Mouse (Mus musculus) inflammation-experienced regulatory T-cells, adult 6 months (primary cell): ENCODE data around the gene Pelp1. TPM values are rescaled to one million over a fixed set of nuclear protein-coding genes. Genes with fewer than 3 reads are reported as not detected.
"Not testable (repeated sequence)": the region's sequence is repeated elsewhere in the genome, so short reads cannot be mapped to it uniquely, and the experiment has no call there.

ENCODE experiments used
- ATAC-seq: one replicate; pipeline ENCODE4 v1.8.0; 2017
- polyA plus RNA-seq, 3 experiments: library from polyadenylated mRNA; unstranded; fragments of 100-300 nt; shearing (Covaris generic); gene quantifications; one replicate each; pipeline ENCODE4 v1.2.1; 2017

Gene Pelp1
- polyA plus RNA-seq, 3 experiments from 2014 or later: 5.2 to 7.3 (median 6.5) TPM

DNA sequence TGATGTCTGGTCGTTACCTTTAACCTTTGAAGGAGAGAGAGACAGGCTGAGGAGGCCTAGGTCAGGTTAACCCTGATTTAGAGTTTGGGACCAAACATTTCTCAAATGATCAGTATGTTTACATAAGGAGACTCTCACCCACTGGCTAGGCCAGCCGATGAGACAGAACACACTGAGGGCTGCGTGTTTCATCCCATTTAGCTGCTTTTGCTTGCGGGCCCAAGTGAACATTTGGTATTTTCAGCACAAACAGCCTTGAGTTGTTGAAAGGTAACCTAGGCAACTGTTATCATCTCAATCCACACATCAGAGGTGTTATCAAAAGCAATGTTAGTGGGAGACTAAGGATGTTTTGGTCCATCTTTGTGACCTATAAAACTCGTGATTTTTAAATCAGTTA lies 9.7 kb upstream of the Pelp1 start:
- ATAC-seq: no peak

GRCm38 (mm10) chr11:70418199-70418598 lies 8.4 kb upstream of the Pelp1 start:
- ATAC-seq: no peak

GRCm38 (mm10) chr11:70413961-70414360 lies 4.1 kb upstream of the Pelp1 start:
- ATAC-seq: no peak

DNA sequence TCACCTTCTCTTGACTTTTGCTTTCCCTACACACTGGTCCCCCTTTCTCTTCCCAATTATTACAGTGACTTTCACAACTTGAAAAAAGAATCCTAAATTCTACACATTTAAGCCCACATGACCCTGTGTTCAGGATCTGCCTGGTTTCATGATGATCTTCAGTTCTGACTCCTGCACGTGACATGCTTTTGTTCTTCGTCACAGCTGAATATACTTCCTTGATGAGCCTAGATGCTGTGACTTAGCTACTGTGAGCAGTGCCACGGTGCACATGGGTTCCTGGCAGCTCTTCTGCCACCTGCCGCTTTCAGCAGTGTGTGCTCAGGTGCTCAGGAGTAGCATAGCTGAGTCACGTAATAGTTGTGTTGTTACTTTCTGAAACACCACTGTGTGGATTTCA lies 2.8 kb upstream of the Pelp1 start:
- ATAC-seq: no peak

DNA sequence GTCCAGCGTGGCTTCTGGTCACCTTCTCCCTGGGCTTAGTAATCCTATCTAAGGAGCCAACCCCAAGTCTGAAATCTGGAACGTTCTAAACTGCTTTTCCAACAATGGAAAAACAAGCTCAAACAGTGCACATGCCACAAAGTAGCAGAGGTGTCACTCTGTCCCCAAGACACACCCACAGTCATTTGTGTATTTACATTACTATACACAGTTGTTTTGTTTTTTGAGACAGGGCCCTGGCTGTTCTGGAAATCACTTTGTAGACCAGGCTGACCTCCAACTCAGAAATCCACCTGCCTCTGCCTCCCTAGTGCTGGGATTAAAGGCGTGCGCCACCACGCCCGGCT lies 439 bp upstream of the Pelp1 start:
- peak; percentile 39 for ATAC-seq

GRCm38 (mm10) chr11:70403598-70403997 lies 6.2 kb downstream of the Pelp1 start:
- no peak for ATAC-seq

DNA sequence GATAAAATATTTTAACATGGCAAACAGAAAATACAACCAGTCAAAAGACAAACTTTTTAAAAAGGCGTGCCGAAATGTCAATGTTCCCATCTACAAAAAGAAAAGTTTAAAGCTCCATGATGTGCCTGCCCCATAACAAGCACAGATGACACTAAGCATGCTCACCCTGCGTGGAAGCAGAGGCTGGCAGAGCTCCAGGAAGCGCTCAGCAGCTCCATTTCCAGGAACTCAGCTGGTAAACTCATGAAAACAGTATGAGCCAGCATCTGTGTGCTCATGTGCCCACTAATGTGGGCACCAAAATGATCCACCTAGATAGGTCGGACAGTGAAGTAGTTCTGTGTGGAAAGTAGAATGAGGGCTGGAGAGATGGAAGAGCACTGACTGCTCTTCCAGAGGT lies 20.4 kb downstream of the Pelp1 start:
- ATAC-seq: no peak

DNA sequence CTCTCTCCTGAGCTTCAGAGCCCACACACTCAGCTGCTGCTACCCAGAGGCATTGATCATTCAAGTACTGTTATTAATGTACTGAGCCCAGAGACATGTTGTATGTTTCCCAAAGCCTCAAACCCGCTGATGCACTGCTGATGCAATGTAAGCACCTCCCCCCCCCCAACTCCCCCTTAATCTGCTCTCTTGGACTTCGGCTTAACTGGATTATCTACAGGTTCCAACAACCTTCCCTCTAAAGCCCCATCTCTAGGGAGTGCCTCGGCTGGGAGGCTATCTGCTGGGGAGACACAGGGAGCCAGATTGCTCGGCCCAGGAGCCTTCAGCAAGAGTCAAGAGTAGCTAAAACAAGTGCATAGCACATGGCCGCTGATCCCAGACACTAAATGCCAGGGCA lies 22.4 kb downstream of the Pelp1 start:
- ATAC-seq: no peak

DNA sequence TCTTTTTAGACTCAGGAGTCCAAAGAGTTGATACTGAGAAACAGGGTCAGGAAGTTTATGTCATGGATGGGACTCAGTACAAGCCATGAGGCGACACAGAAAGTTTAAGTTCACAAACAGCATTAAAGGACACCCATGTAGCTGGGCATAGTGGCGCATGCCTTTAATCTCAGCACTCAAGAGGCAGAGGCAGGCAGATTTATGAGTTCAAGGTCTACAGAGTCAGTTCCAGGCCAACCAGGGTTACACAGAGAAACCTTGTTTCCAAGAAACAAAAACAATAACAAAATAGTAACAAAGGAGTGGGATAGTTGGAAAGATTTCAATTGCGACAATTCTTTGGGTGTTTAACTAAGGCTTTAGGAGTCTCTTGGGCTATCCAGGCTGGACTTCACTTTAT lies 25.7 kb downstream of the Pelp1 start:
- ATAC-seq: no peak

- ATAC-seq: no peak
These were observed 28.5 kb downstream of the Pelp1 start for GRCm38 (mm10) chr11:70381330-70381729.

DNA sequence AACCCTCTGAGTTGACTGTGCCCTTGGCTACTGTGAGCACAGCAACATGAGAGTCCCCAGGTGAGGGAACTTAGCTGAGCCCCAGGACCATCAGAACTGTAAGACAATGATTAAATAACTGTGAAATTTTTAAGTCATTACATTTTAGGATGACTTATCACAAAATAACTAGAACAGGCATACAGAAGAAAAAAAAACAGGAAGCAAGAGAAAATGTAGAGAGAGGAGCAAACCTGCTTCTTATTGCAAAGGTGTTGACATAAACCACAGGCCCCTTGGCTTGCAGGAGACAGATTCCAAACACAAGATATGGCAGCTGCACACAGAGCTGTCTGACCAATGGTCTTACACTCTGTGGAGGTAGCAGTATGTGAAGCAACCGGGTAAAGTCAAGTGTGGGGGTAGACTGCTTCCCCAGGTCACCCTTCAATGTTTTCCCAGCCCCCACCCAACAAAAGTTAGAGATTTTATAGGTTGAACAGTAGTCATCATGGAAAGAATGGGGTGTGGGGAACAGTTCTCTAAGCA lies 29.3 kb downstream of the Pelp1 start:
- ATAC-seq: no peak

DNA sequence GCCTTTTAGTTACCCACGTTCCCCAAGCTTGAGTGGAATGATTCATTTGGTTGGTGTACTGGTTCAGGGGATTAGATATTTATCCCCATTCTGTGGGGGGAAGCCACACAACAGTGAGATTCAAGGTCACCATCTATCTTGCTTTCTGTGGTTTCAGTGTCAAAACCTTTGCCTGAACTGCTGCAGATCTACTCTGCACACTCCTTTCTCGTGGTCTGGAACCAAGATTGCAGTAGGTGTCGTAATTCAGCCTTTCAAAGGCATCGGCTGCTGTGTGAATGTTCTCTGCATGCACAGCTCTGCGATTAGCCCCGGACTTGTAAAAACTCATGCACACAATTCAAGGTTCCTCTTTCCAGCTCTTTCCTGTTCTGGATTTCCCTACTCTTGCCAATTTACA lies 33.8 kb downstream of the Pelp1 start:
- no peak for ATAC-seq

DNA sequence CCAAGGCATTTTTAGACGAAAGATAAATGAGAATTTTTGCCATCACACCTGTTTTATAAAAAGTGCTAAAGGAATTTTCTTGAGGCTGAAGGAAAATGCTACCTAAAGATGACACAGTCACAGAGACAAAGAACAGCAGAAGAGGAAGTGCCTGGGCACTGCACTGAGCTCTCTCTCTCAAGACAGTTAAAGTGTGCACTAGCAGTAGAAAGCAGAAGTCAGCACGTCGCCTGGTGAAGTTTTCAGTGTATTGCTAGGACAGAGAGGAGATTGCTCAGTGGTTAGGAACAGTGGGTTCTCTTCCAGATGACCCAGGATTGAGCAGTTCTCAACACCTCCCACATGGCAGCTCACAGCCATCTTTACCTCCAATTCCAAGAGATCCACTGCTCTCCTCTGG lies 35.5 kb downstream of the Pelp1 start:
- ATAC-seq: no peak

- no peak for ATAC-seq
These were observed 36.8 kb downstream of the Pelp1 start for GRCm38 (mm10) chr11:70372849-70373557.

- no peak for ATAC-seq
These were observed 37.4 kb downstream of the Pelp1 start for GRCm38 (mm10) chr11:70372396-70372795.

DNA sequence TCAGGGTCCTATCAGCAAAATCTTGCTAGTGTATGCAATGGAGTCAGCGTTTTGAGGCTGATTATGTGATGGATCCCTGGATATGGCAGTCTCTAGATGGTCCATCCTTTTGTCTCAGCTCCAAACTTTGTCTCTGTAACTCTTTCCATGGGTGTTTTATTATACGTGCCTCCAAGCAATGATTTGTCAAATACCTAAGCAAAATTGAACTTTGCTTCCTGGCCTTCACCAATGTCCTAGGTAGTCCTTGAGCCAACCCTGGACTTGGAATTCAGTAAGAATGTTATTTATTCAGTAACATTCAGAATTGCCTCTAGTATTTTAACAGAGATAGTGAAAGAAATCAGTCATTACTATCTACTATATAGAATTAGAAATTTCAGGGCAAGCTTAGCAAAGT lies 41.2 kb downstream of the Pelp1 start:
- not testable (repeated sequence) for ATAC-seq

GRCm38 (mm10) chr11:70367701-70368100 lies 42.1 kb downstream of the Pelp1 start:
- not testable (repeated sequence) for ATAC-seq

DNA sequence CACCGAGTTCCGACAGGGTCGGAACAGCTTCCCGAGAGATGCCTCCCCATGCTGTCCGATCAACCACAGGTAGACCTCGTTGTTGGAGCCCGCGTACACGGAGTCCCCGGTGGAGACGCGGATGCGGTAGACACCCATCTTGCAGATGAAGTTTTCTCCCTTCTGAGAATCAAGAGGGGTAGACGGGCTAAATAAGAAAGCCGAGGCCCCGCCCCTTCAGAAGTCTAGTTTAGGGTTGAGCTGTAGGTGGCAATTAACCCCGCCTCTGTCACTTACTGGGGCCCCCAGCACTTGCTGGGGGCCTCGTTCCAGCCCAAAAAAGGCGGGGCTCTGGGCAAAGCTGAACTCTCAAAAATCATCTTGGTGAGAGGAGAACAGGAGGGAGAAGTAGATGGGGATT lies 58.0 kb downstream of the Pelp1 start, which contains the start of gene Alox15:
TSS of gene Alox15 (minus strand) at position 164 of the 400 bp plus-strand sequence.
- no peak for ATAC-seq

DNA sequence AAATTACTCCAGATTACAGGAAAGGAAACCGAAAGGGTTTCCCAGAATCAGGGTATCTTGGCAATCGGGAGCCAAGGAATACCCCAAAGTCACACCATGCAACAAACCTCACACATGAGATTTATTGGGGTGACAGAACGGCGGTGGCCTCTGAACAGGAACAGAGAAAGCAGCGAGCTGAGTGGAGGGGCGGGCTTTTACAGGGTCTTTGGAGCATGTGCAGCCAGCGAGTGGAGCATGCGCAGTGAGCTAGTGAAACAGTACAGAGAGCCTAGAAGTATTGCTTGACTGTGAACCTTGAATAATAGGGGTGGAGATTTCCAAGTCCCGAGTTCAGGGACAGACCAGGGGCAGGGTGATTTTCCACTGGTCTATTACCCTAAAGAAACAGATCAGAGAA lies 61.2 kb downstream of the Pelp1 start:
- ATAC-seq: no peak

GRCm38 (mm10) chr11:70347861-70348260 lies 62.0 kb downstream of the Pelp1 start:
- ATAC-seq: no peak

DNA sequence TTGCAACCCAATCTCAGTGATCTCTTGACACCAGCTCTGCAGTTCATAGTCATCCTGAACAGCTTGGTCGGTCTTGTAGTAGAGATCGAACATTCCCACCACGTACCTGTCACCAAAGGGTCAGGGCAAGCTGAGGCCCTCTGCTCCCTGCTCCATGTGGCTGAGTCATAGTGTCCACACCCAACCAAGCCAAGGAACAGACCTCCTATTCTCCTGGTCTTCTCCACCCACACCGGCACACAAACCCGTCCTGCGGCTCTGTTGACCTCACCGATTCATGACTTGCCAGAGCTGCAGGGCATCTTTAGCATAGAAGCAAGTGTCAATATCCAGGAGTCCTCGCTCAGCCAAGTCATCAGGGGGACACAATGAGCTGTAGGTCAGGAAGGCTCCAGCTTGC lies 64.3 kb downstream of the Pelp1 start:
- ATAC-seq: no peak

- no peak for ATAC-seq
These were observed 64.8 kb downstream of the Pelp1 start for GRCm38 (mm10) chr11:70345061-70345460.
